Mouse (Mus musculus) c-Kit-positive CD71-positive TER-119-negative erythroid progenitor cells, embryonic 14.5 days (primary cell): Measurements from ENCODE around the gene Ptprf.

Experiments
- DNase-seq: peaks from one replicate; pipeline ENCODE4 v3.0.0-alpha.2; 2013; ENCODE audit warnings: low read depth

Gene Ptprf

DNA sequence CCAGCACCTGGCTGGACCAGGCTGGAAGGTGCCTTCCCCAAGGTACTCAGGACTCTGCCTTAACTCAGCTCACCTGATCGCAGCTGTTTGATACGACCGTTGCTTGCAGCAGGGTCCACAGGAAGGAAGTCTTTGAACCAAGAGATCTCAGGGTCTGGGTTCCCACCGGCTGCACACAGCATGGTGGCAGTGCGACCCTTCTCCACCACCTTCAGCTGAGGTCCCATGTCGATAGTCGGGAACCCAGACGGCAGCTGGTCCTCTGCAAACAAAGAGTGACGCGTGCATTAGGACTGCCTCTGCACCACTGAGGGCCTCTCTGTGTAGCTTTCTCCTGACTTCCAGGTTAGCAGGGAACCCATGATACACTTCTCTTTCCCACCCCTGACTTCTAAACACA is 33.8 kb downstream of the Ptprf start:
- DNase-seq = no peak

DNA sequence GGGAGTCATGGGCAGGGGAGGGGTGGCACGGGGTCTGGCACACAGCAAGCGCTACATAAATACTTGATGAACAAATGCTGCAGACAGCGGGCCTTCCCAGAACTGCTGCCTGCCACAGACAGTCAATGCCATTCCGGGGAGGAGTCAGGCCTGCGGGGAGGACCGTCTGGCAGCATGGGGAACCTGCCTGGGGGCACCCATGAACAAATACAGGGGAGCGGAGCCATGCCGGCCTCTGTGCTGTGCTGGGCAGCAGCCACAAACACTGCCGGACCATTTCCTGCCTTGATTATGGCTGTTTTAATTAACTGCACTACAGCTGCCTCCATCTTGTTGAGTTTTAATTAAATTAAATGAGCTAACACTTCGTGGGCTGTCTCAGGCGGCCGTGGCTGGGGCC is 35.0 kb downstream of the Ptprf start:
- no peak for DNase-seq

DNA sequence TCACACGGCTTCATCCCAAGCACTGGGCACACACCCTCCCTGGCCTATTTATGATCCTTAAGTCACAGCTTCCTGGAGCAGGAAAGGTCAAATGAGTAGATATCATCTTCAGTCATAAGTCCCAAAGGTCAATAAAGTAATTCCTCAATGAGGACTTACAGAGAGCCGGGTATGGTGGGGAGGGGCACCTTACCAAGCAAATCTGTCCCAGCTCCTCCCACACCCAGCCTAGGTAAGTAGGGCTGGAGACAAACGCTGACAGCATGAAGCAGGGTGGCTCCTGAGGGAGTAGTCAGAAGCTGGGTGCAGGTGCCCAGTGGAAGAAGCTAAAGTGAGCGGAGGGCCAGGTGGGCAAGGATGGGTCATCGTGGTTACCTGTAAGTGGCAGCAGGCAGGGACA is 36.3 kb downstream of the Ptprf start:
- DNase-seq = no peak

DNA sequence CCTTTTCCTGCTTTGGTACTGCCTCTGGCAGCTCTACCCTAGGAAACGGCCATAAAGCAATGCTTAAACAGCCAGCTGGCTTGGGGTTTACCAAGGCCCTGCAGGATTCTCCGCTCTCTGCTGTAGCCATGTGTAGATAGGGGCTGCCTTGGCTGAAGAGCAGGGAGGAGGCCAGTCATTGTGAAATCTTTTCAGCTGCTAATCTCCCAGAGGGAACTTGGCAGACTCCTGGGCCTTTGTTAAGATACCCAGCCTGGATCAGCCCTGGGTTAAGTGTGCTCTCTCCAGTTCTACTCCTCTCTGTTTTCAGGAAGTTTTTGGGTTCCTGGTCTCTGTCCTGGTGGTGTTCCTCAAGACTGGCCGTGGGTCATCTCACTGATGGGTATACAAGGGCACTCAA is 43.9 kb downstream of the Ptprf start:
- no peak for DNase-seq

DNA sequence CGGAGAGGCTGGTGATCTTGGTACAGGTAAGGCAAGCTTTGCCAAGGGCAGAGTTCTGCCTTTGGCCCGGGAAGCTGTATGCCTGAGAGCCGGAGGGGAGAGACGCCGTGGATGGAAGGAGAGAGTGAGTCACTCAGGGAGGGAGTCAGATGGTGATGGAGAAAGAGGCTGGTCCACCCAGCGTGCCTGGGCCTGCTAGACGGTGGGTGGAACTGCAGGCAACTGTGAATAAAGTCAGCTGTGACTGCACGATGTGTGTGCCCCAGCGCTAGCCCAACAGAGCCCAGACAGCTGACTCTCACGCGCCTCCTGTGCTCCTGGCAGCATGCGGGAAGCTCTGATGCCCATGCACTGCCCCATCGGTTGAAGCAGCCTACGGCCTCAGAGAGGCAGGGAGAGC is 45.4 kb downstream of the Ptprf start:
- DNase-seq = no peak

DNA sequence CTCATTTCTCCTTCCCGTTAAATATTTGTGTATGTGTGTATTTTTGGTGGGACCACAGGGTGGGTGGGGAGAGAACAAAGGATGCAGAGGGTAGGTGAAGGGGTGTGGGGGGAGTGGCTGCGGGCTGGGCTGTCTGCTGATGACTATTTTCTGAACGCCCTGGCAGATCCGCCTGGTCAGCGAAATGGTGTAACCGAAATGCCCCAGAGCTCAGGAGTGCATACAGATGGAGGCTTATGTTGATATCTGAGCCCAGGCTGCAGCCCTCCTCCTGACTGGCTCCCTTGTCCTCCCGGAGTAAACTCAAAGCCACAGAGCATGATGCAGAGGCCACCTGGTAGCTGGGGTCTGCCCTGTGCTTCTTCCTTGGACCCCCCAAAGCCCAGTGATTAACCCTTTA is 47.4 kb downstream of the Ptprf start:
- no peak for DNase-seq

DNA sequence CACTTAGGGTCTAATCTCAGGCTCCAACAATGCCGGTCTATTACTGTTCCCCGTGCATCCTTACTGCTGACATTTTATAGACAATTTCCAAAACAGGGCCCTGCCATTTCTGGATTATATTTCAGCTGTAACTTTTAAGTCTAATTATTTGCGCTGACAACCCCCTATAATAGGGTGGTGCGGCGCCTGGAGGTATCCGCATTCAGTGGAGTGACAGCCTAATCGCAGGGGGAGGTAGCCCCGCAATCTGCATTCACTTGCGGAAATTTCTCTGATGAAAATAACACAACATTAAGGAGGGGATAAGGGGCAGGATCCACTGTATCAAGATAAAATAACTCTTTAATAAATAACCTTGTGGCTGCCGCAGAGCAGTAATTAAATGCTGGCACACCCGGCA is 47.9 kb downstream of the Ptprf start:
- DNase-seq = no peak

DNA sequence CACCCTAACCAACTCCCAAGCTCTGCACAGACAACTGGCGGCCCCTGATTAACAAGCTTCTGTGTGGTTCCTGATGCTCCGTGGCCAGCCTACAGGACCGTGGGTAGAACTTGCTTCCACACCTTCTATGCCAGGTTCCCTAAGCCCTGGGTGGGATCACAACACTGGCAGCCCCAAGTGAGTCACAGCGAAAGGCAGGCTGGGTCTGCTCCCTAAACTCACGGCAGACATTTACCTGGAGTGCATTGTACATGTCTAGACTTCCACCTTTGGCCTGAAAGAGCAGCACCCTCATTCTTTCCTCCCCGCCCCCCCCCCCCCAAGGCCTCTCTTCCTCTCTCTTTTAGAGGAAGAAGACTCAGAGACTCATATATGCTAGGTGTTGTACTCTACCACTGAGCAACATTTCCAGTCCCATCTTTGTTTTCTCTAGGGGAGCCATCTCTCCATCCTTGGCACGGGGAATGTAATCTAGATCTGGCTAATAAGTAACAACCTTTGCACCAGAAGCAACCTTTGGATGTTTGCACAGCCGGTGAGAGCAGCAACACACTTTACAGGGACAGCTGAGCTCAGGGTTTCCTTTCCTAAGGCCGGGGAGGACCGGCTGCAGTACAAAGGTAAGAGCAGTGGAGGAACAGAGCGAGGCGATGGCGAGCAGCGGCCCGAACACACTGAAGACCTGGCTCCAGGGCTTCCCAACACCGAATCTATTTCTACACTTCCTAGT is 51.1 kb downstream of the Ptprf start:
- DNase-seq = no peak

DNA sequence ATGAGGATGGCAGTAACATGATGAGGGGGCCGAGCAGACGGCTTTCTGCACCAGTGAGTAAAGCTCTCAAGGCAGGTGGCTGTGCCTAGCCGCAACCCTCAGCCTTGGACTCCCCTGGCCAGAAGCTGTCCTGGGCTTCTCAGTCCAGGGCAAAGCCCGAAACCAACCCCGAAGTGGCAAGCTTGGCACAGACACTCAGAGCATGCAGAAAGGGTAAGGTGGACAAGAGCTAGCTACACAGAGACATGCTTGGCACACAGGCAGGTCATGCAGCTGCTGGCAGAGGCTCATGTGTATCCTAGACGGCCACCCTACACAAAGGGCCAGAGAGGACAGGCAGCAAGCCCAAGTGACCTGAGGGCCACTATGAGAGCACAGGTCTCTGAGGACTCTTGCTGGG is 52.5 kb downstream of the Ptprf start:
- DNase-seq = no peak

DNA sequence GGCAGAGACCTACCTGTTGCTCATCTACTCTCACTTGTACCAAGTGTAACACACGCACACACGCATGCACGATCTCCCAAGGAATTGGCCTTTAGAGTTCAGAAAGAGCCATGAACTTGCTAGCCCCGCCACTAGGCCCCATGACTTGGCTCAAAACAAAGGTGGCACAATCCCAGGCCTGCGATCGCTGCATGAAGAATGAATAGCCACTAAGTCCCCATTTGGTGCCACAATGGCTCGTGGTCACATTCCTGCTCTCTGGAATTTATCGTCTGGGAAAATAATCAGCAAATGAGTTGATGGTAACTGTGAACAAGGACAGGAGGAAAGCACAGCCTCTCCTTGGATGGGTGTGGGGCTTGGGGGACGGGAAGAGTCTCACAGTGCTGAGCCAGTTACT is 54.3 kb downstream of the Ptprf start:
- no peak for DNase-seq

DNA sequence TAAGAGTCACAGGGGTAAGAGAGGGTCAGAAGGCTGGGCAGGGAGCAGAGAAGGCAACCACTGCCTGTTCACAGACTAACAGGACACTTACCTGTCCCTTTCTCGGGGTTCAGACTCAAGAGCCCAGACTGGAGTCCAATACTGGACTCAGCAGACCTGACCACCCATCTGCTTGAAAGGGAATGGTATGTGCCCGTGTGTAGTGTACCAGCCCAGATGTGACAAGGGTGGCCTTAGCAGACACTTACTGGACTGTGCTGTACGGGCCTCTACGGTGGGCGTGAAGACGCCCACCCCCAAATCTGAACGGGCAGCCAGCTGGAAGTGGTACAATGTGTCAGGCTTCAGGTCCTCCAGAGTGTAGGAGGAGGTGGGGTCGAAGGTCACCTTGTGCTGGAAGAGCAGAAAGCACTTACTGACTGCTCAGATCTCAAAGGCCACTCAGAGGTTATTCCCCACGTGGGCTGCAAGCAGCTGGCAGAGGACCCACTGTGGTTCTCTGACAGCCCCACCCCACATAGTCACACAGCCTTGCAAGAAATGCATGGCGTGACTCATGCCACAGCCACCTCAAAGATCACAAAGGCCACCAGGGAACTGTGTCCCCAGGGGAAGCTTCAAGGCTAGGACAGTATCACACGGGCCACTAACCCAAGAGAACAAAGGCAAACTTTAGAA is 56.4 kb downstream of the Ptprf start:
- DNase-seq = no peak

DNA sequence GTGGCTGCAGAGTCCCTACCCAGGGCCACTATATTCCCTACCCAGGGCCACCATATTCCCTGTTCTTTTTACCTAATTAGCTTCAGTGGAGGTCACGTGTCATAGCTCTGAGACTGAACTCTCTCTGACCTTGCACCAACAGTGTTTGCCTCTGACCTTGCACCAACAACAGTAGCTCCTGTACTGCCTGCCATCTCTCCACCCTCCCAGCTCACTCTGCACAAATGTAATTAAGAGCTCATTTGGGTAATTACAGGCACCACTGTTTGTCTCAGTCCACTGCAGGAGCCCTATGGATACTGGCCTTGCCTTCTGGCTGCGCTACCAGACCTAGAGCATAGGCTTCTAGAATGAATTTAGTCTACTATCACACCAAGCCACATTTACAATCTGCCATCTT is 57.3 kb downstream of the Ptprf start:
- DNase-seq = no peak

DNA sequence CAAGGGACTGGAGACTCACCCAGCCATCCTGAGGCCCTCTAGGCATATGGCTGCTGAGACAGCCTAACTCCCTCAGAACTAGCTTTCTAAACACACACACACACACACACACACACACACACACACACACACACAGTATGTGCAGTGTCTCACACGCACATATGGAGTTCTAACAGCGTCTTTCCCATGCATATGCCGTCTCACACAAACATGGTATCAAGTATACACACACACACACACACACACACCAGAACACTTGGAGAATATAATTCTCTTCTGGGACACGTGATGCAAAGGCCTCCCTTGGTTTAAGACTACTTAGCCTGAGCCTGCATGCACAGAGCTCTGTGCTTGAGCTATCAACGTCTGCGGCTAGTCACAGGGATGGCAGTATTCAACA is 59.3 kb downstream of the Ptprf start:
- no peak for DNase-seq

DNA sequence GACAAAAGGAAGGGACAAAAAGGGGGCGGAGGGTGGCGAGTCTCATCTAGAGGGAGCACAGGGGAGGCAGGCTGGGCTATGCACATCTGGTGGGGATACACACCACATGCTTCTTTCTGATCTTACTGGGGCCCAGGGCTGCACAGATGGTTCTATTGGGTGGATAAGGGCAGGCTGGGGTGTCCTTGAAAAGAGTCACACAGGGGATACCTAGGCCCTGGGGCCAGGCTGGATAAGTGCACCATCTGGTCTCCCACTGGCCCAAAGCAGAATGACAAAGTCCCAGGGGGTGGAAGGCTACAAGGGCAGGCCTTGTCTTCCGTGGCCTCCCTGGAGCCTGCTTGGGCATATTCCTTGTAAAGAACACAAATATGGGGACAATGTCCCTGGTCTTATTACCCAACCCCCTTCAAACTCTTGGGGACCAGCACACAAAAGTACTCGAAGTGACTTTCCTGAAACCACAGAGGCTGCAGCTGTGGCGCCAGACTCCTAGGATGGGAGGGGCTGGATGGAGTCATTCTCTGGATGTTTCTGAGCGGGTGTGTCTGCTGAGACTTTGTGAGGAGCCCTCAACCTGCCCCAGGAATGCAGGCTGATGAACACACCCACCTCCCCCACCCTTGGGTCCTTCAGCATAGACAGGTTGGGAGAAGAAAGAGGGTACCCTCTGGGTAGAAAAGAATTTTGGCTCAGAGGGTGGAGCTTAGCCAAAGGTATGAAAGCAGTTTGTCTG is 62.0 kb downstream of the Ptprf start:
- no peak for DNase-seq

DNA sequence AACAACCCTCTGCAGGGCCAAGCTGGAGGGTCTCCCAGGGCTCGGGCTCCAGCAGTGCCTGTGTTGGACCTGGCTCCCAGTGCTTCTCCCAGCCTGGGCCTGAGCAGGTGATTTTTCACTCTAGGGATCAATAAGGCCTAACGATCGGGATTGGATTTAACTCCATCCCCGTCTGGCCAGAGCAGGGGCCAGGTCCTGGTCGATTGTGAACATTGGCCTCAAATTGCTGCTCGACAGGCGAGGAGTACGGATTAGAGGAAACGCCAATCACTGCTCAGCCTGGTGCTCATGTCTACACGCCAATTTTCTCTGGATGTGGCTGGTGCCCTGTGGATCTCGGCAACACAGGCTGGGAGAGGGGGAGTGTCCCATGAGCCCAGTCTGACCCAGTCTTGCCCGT is 63.8 kb downstream of the Ptprf start:
- DNase-seq = no peak

DNA sequence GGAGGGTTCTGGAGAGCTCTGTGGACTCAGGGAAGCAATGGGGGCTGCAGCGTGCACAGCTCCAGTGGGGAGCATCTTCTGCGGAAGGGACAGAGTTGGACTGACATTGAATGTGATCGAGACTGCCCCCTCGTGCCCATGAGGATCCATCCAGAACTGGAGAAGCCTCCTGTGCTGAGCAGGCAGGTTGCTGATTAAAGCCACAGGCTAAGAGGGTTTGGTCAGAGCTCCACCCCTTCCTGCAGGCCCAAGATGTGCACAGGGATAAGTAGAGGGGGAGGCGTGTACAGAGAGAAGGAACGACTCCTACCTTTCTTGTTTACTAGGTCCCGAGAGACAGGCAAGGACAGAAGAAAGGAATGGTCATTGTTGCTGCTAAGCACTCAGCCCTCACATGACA is 69.9 kb downstream of the Ptprf start:
- no peak for DNase-seq

DNA sequence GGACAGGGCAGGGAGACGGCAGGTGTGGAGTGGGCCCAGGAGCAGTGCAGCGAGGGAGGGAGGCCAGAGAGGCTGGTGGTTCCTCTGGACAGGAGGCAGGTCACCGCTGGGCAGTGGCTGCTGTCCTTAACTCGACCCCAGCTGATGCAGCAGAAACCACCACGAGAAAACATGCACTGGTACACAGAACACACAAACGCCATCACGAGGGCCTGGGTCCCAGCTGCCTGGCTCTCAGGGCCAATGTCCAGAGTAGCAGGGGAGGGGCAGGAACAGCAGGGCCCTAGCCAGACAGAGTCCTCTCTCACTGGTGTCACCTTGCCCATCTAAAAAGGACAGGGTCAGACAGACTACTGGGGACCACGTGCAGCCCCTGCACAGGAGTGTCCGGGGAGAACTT is 70.4 kb downstream of the Ptprf start:
- no peak for DNase-seq

DNA sequence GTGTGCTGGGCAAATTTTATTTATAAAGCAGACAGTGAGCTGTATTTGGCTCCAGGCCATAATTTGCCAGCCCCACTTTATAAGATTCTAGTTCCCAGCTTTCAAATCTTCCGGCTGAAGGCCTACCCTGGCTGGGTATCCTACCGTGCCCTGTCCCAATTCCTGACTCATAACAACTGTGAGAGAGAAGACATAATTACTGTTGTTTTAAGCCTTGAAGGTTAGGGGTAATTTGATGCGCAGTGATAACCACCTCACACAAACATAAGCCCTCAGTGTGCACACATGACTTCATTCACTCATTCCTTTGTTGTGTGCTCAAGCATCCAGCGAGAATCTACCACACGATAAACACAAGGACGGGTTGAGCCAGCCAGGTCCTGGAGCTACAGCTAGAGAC is 71.7 kb downstream of the Ptprf start:
- DNase-seq = no peak

DNA sequence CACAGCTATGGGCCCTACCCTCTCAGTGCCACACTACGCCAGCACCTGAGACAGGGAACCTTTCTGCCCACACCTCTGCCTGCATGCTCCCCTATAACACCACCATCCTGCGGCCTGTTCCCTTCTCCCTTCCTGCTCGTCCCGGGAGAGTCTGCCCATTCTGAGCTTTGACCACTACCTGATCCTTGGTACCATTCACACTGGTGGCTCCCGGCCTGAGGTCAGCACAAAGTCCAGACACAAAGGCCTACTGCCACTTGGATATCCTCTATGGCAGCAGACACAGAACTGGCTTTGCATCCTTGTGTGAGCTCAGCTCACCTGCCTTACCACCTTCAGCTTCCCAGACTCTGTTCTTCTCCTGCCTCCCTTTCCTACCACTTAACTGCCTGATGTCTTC is 72.7 kb downstream of the Ptprf start:
- no peak for DNase-seq

DNA sequence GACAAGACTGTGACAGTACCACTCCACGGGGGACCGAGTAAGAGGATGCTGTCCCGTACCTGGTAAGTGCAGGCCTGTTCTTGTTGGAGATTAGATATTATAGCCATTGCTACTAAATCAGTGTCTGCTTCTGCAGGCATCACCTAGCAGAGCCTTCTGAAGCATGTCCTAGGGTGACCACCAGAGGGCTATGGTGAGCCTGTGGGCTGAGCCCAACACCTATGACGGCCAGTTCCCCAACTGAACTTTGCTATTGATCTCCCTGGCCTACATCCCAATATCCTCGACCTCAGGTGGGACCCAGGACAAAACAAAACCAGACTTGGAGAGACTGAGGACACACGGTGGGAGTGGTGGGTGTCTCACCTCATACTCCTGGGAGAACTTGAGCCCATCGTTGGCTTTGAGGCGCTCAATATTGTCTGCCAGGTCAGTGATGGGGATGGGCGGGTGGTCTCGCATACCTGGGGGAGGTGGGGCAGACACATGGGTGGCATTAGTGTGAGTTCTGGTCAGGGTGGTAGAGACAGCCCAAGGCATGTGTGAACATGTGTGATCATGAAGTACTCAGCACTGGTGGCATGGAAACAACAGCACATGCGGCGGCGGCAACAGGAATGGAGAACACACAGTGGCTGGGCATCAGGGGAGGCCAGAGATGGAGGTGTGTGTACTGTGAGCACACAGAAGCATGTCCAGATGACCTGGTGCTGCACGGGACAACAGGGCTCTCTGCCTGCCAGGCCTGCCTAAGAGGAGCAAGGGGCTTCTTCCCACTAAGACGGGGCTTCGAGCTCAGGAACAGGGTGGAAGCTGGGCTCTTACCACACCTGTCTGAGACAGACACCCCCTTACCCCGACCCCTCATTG is 74.2 kb downstream of the Ptprf start:
- no peak for DNase-seq

DNA sequence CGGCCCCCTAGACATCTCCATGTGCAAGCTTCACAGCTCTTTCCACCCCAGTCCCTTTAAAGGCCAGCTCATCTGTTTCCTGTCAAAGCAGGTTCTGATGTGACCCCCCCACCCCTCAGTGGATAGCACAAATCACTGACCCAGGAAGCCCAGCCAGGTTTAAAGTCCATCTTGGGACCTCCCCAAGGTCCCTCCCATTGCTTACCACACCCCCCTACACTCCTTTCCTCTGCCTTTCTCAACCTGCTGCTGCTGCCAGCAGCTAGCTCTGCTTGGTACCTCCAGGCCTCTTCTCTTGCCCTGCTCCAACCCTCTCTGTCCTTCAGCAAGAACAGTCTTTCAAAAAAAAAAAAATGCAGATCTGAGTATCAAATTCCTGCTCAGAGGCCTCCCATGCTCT is 76.3 kb downstream of the Ptprf start:
- no peak for DNase-seq

DNA sequence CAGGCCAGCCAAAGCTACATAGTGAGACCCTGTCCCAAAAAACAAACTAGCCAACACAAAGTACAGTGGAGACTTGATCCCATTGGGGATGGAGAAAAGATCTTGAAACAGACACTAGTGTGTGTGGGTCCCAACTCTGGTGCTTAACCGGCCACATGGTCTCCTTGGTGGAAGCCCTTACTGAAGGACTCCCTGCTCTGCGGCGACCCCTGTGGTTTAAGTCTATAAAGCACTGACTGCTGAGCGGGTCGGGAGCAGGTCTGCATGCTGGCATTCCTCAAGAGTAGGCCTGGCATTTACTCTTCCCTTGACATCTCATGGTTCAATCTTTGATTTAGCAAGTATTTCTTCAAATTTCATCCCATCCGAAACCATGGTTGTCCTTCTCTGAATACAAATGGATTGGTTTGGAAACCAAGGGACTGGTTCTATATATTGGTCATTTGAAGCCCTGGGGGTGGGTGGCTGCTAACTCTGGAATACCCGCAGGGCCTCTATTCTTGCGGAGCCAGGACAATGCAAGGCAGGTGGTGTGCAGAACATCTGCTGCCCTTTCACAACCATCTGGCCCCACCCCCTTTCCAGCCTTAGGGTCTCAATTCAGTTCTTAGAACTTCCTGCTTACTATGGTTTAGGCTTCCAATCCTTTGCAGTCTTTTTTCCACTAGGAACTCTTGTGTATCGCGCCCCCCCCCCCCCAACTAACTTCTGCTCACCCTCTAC is 84.1 kb downstream of the Ptprf start:
- DNase-seq = no peak
